Mouse (Mus musculus): ENCODE measurements around the gene Mbd4.

The Mbd4 gene

GRCm38 (mm10) chr6:115859258-115859657 lies 6.1 kb upstream of the Mbd4 start:
- DNase-seq (ENCODE audit: low read depth, low spot score) = no peak

- DNase-seq (ENCODE audit: low read depth, low spot score) = no peak
Observed at GRCm38 (mm10) chr6:115856361-115856745, 3.2 kb upstream of the Mbd4 start.

GRCm38 (mm10) chr6:115855733-115856360 lies 2.7 kb upstream of the Mbd4 start:
- no peak for DNase-seq (ENCODE audit: low read depth, low spot score)

GRCm38 (mm10) chr6:115854432-115854831 lies 1.3 kb upstream of the Mbd4 start:
- DNase-seq (ENCODE audit: low read depth, low spot score) = no peak

- no peak for DNase-seq (ENCODE audit: low read depth, low spot score)
Observed at GRCm38 (mm10) chr6:115853985-115854384, 814 bp upstream of the Mbd4 start.

- no peak for DNase-seq (ENCODE audit: low read depth, low spot score)
Observed at GRCm38 (mm10) chr6:115852446-115853090, 603 bp downstream of the Mbd4 start.

GRCm38 (mm10) chr6:115848598-115849304 lies 4.4 kb downstream of the Mbd4 start:
- DNase-seq (ENCODE audit: low read depth, low spot score) = no peak

GRCm38 (mm10) chr6:115846640-115847411 lies 6.3 kb downstream of the Mbd4 start:
- peak; percentile 33 for DNase-seq (ENCODE audit: low read depth, low spot score)

- no peak for DNase-seq (ENCODE audit: low read depth, low spot score)
Observed at GRCm38 (mm10) chr6:115845006-115845405, 8.2 kb downstream of the Mbd4 start.

GRCm38 (mm10) chr6:115838745-115839144 lies 14.4 kb downstream of the Mbd4 start:
- no peak for DNase-seq (ENCODE audit: low read depth, low spot score)

GRCm38 (mm10) chr6:115838161-115838597 lies 15.0 kb downstream of the Mbd4 start, which contains the start of gene Efcab12:
Efcab12 (minus strand) TSS chr6:115838412.
- DNase-seq (ENCODE audit: low read depth, low spot score) = peak; percentile 64

GRCm38 (mm10) chr6:115833861-115834260 lies 19.3 kb downstream of the Mbd4 start:
- DNase-seq (ENCODE audit: low read depth, low spot score) = no peak

- DNase-seq (ENCODE audit: low read depth, low spot score) = no peak
Observed at GRCm38 (mm10) chr6:115832152-115832850, 20.9 kb downstream of the Mbd4 start.

GRCm38 (mm10) chr6:115830779-115831601 lies 22.2 kb downstream of the Mbd4 start:
- no peak for DNase-seq (ENCODE audit: low read depth, low spot score)

GRCm38 (mm10) chr6:115823850-115824464 lies 29.2 kb downstream of the Mbd4 start:
- peak; percentile 38 for DNase-seq (ENCODE audit: low read depth, low spot score)

- no peak for DNase-seq (ENCODE audit: low read depth, low spot score)
Observed at GRCm38 (mm10) chr6:115821216-115821993, 31.8 kb downstream of the Mbd4 start.

GRCm38 (mm10) chr6:115818129-115818528 lies 35.0 kb downstream of the Mbd4 start:
- DNase-seq (ENCODE audit: low read depth, low spot score) = no peak

GRCm38 (mm10) chr6:115815041-115815440 lies 38.1 kb downstream of the Mbd4 start:
- DNase-seq (ENCODE audit: low read depth, low spot score) = no peak

- DNase-seq (ENCODE audit: low read depth, low spot score) = peak; percentile 25
Observed at GRCm38 (mm10) chr6:115814104-115814503, 39.1 kb downstream of the Mbd4 start.

Measured in retina, postnatal 7 days (tissue).